Mouse (Mus musculus) 3T3-L1 (cell line): Measurements from ENCODE around the gene Pabpc4.
"Not testable (repeated sequence)": the region's sequence is repeated elsewhere in the genome, so short reads cannot be mapped to it uniquely, and the experiment has no call there.

Experiments
- DNase-seq: peaks from one replicate; pipeline ENCODE4 v3.0.0-alpha.2; 2015; ENCODE audit warnings: low read depth, low spot score

Gene Pabpc4

GRCm38 (mm10) chr4:123297195-123297960 is 35.2 kb downstream of the Pabpc4 start:
- DNase-seq, result no peak

GRCm38 (mm10) chr4:123298226-123298625 is 36.1 kb downstream of the Pabpc4 start:
- DNase-seq, result no peak

GRCm38 (mm10) chr4:123298980-123299670 is 37.0 kb downstream of the Pabpc4 start:
- DNase-seq, result peak; percentile 42

- DNase-seq, result peak; percentile 81
Measured at GRCm38 (mm10) chr4:123305789-123306188, 43.6 kb downstream of the Pabpc4 start.

- DNase-seq, result no peak
Measured at GRCm38 (mm10) chr4:123306999-123307398, 44.8 kb downstream of the Pabpc4 start.

- no peak for DNase-seq
Measured at GRCm38 (mm10) chr4:123308292-123308691, 46.1 kb downstream of the Pabpc4 start.

GRCm38 (mm10) chr4:123311845-123312244 is 49.7 kb downstream of the Pabpc4 start:
- no peak for DNase-seq

- no peak for DNase-seq
Measured at GRCm38 (mm10) chr4:123313010-123313409, 50.9 kb downstream of the Pabpc4 start.

GRCm38 (mm10) chr4:123314497-123314896 is 52.3 kb downstream of the Pabpc4 start:
- DNase-seq, result no peak

- DNase-seq, result not testable (repeated sequence)
Measured at GRCm38 (mm10) chr4:123322910-123323309, 60.8 kb downstream of the Pabpc4 start.

GRCm38 (mm10) chr4:123323534-123323933 is 61.4 kb downstream of the Pabpc4 start, which contains the start of gene Oxct2a:
Gene Oxct2a (minus strand): TSS chr4:123323634.
- no peak for DNase-seq

GRCm38 (mm10) chr4:123326087-123326486 is 63.9 kb downstream of the Pabpc4 start:
- DNase-seq, result no peak

- DNase-seq, result no peak
Measured at GRCm38 (mm10) chr4:123327630-123328029, 65.5 kb downstream of the Pabpc4 start.

GRCm38 (mm10) chr4:123328946-123329345 is 66.8 kb downstream of the Pabpc4 start:
- DNase-seq, result no peak

GRCm38 (mm10) chr4:123331326-123331725 is 69.2 kb downstream of the Pabpc4 start:
- DNase-seq, result no peak

- DNase-seq, result not testable (repeated sequence)
Measured at GRCm38 (mm10) chr4:123331961-123332360, 69.8 kb downstream of the Pabpc4 start.

- DNase-seq, result no peak
Measured at GRCm38 (mm10) chr4:123333151-123333550, 71.0 kb downstream of the Pabpc4 start.

- DNase-seq, result peak; percentile 76
Measured at GRCm38 (mm10) chr4:123334177-123334576, 72.0 kb downstream of the Pabpc4 start.

GRCm38 (mm10) chr4:123335244-123335643 is 73.1 kb downstream of the Pabpc4 start:
- DNase-seq, result not testable (repeated sequence)

- no peak for DNase-seq
Measured at GRCm38 (mm10) chr4:123335796-123336585, 73.8 kb downstream of the Pabpc4 start.

GRCm38 (mm10) chr4:123337693-123338092 is 75.5 kb downstream of the Pabpc4 start:
- DNase-seq, result peak; percentile 26

GRCm38 (mm10) chr4:123340232-123340631 is 78.1 kb downstream of the Pabpc4 start:
- DNase-seq, result peak; percentile 74
